Mouse (Mus musculus) natural killer cell, adult 2 months (primary cell): Measurements from ENCODE around the gene Caprin1.

Experiments used
- DNase-seq, 2 experiments: peaks; one replicate each; pipeline ENCODE4 v3.0.0; 2022; ENCODE audit warnings: low spot score in 2 of 2

Gene Caprin1

GRCm38 (mm10) chr2:103797491-103798009 lies at the start of gene Caprin1:
TSS of gene Caprin1 (minus strand) at chr2:103797649.
- peak; percentile 90 to 94 for DNase-seq

DNA sequence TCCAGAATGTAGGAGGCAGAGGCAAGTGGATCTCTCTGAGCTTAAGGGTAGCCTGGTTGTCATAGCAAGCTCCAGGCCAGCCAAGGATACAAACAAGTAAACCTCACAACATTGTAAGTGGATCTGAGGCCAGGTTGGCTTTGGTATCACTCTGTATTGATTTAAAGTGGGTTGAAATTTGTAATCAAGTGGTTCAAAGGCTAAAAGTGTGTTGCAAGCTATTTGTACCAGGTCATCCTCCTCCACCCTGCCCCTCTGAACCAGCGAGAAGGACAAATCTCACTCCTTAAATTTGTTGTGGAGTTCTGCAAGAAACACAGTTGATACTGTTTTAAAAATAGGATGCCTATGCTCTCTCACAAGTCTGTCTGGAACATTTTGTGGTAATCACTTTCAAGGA lies 49.4 kb upstream of the Caprin1 start:
- no peak for DNase-seq

DNA sequence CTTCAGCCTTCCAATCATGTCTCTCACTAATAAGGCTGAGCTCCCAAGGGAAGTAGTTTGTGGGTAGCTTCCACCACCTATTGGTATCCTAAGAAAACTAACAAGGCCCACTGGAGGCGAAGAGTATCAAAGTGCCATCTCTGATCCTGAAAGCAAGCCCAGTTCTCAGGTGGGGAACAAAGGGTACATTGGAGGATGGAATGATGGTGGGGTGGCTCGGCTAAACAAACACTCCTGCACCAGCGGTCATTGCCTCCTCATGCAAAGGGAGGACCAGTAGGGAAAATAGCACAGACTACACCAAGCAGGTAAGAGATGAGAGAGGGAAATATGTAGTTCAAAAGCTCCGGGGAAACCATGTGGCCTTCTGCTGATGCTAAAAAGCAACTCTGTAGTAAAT lies 48.8 kb upstream of the Caprin1 start:
- DNase-seq: no peak

GRCm38 (mm10) chr2:103844016-103844415 lies 46.6 kb upstream of the Caprin1 start:
- no peak for DNase-seq

- no peak for DNase-seq
Measured at GRCm38 (mm10) chr2:103843321-103843720, 45.9 kb upstream of the Caprin1 start.

- no peak for DNase-seq
Measured at GRCm38 (mm10) chr2:103842299-103842698, 44.9 kb upstream of the Caprin1 start.

DNA sequence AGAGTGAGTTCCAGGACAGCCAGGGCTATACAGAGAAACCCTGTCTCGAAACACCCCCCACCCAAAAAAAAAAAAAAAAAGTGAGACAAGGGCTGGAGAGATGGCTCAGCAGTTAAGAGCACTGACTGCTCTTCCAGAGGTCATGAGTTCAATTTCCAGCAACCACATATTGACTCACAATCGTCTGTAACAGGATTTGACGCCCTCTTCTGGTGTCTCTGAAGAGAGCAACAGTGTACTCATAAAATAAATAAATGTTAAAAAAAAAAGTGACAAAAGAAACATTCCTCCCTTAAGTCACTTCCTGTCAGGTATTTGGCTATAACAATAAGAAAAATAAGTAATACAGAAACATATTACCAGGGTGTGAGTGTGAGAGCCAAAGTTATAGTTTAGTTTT lies 41.0 kb upstream of the Caprin1 start:
- DNase-seq: no peak

DNA sequence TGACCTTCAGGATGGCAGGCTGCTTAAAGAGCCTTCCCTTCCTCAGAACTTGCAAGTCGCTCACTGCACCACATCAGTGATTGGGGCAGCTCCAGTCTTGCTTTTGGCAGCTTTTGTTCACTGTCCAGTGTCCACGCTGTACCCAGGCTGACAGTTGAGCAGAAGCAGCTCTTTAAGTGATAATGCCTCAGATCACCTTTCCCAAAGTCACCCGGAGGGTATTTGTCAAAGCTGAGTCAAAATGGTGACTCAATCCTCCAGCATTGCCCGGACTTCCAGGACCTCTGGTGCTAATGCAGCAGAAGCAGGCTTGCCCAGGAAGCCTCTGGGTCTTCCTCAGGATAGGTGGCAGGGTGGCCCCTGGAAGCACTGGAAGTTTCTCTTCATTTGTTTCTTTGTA lies 39.7 kb upstream of the Caprin1 start:
- DNase-seq: no peak

DNA sequence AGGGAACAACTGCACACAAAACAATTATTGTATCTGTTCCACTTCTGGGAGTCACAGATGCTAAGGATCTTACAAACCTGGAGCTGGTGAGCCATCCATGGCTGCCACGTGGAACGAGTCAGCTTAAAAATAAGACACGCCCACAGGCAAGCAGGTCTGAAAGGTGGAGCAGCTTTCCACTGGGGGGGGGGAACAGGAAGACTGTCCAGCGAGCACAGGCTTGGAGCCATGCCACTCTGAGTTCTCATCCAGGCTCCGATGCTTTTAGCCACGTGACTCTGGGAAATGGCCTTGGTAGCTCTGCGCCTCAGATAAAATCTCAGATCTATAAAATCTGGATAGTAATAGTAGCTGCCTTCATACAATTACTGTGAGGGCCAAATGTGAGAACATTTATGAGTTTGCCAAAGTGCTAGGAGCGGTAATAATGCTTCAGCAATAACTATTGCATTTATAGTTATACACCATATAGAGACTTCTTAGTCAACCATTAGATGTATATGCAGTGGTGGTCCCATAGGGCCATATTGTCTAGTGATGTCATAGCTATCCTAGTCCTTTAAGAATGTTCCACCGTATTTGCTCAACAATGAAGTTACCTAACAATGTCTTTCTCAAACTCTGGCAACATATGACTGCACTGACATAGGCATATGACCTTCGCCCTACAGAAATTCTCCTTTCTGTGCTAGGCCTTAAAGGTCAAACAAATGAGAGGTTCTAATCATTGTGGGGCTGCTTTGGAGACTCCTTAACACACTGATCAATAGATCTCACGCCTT lies 38.4 kb upstream of the Caprin1 start:
- no peak for DNase-seq

- DNase-seq: no peak
Measured at GRCm38 (mm10) chr2:103833816-103834445, 36.5 kb upstream of the Caprin1 start.

- DNase-seq: no peak
Measured at GRCm38 (mm10) chr2:103832899-103833298, 35.5 kb upstream of the Caprin1 start.

DNA sequence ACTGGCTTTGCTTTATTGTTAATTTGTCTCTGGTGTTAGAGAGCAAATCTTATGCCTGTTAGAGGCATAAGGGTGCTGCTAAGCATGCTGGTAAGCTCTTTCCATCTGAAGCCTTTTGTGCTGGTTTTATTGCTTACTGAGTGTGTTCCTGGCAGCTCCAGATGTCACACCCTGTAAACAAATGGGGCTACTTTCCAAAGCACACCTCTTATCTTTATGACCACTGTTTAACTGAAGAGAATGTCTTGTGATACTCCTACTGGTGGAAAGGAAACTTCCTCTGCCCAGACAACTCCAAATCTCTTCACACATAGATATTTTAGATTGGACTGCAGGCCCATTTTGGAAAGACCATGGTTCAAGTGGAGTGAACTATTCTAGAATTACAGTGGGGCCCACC lies 31.5 kb upstream of the Caprin1 start:
- no peak for DNase-seq

DNA sequence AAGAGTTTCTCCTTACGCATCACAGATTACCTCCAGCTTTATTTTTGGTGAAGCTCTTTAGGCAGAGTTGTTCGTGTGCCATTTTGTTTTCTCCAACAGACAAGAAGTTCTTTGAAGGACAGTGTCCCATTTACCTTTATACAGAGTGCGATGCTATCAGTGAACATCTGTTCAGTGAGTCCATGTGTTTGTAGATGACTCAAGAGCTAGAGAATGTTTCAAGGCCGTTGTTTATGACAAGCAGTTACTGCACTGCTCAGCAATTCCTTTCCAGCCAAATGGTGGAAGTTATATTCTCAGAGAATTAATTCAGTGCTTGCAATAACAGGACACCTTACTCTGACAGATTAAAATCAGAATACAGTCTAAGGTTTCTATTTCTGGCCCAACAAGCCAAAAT lies 27.5 kb upstream of the Caprin1 start:
- DNase-seq: no peak

GRCm38 (mm10) chr2:103822560-103822959 lies 25.1 kb upstream of the Caprin1 start:
- DNase-seq: no peak

GRCm38 (mm10) chr2:103817145-103817895 lies 19.9 kb upstream of the Caprin1 start:
- no peak for DNase-seq

GRCm38 (mm10) chr2:103815976-103816375 lies 18.5 kb upstream of the Caprin1 start:
- no peak for DNase-seq

GRCm38 (mm10) chr2:103811465-103812191 lies 14.2 kb upstream of the Caprin1 start:
- no peak for DNase-seq

DNA sequence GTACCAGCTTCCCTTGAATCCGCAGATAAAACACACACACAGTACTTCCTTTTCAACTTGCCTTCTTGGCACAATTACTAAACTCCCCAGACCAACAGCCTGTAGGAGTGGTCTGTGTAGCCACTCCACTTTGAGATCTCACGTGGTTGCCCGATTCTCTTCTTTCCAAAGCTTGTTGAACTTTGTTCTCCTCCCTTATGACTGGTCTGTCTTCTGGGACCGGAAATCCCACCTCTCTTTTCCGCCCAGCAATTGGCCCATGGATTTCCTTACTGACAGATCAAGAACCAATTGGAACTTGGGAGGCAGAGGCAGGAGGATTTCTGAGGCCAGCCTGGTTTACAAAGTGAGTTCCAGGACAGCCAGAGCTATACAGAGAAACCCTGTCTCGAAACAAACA lies 13.0 kb upstream of the Caprin1 start:
- DNase-seq: no peak

GRCm38 (mm10) chr2:103808466-103808865 lies 11.0 kb upstream of the Caprin1 start:
- no peak for DNase-seq

DNA sequence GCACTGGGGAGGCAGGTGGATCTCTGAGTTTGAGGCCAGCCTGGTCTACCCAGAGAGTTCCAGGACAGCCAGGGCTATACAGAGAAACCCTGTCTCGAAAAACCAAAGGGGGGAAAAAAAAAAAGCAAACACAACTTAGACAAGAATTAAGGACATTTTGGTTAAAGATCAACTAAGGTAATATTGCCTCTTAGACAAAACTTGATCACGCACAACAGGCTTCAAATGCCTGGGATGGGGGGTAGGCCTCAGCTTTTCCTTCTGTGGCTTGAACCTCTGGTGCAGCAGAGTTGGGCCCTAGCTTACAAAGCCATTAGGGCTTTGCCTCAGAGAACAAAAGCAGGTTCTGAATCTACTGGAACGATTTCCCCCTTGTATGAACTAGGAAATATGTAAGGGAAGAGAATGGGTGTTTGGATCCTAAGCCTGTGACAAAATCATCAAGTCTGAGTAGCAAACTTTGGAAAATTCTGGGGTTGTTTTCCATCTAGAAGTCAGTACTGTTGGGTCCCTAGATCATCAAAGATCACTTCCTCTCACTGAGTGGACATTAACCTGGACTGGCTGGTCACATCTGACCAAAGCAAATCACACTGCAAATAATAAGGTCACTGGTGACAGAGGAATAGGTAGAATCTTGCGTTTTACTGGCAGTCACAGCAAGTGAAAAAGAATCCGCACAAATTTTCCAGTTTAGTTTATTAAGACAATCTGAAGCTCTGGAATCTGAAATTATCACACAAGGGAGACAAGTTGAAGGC lies 6.5 kb upstream of the Caprin1 start:
- no peak for DNase-seq

- no peak for DNase-seq
Measured at GRCm38 (mm10) chr2:103802422-103802821, 5.0 kb upstream of the Caprin1 start.
